Mouse (Mus musculus) spleen, adult 2 months (tissue): ENCODE data around the gene Agbl1.

ENCODE experiments used
- CTCF ChIP-seq: fragments of 200-500 bp; IDR thresholded peaks from 2 replicates; pipeline ENCODE4 v1.5.1; 2011; ENCODE audit warnings: mild to moderate bottlenecking, inconsistent platforms; ENCODE audit not compliant: insufficient read depth, insufficient read length, insufficient replicate concordance; ENCODE audit errors: extremely low read depth
- POLR2A ChIP-seq: fragments of 200-500 bp; IDR thresholded peaks from 2 replicates; pipeline ENCODE4 v1.6.1; 2011; ENCODE audit warnings: low read depth, low read length, inconsistent platforms

- no peak for TF ChIP-seq POLR2A
- TF ChIP-seq CTCF, result peak; percentile 37; the same call in 1 of the 2 replicates
Measured at GRCm38 (mm10) chr7:76941531-76941930, 711.8 kb downstream of the Agbl1 start.
